ENCODE assay signal across 8 mouse cellular contexts in the genomic region with DNA sequence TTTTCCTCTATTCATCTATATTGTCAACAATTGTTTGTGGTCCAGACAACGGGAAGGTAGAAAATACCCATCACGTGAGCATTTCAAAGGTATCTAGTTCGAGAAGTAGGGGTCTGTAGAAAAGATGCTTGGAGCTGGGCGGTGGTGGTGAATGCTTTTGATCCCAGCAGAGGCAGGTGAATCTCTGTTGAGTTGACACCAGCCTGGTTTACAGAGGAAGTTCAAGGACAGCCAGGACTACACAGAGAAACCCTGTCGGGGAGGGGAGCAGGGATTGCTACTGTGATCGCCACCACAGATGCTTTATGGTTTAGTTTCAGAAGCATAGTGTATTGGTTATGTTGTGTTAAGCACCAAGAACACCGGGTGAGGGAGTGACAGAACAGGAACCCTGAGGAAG. TPM values are rescaled to one million over a fixed set of nuclear protein-coding genes. Genes with fewer than 3 reads are reported as not detected.
DNase-seq lines count a peak whose midpoint lies in the region; ATAC-seq and TF ChIP-seq lines count a peak whose summit lies in the region.

No protein-coding gene starts in this region.

- TF ChIP-seq POLR2A in liver, adult 2 months (IDR thresholded peaks at IDR 0.05; ENCODE audit: extremely low read depth, insufficient read depth, low read length): no peak

- DNase-seq in liver, adult 2 months (ENCODE audit: extremely low read depth, low read depth, low spot score): no peak
- DNase-seq in liver: no peak
- no peak for DNase-seq in intestine, embryonic 14.5 days (ENCODE audit: low spot score)
- DNase-seq in spleen, adult 12 weeks (ENCODE audit: low spot score): no peak
- DNase-seq in adrenal gland, postnatal 4 days (ENCODE audit: low spot score in 2 of 2): no peak

- H3K4me2 ChIP-seq in embryonic facial prominence, embryonic 12.5 days (replicated peaks): peak overlapping the region; percentile 86
- peak overlapping the region; percentile 92 for H3K4me2 ChIP-seq in intestine, embryonic 14.5 days (ENCODE audit: low read length)
- H3K4me2 ChIP-seq in neural tube, embryonic 13.5 days: peak overlapping the region; percentile 98

- H3K27ac ChIP-seq in liver, adult 2 months (replicated peaks; ENCODE audit: insufficient read depth, low read depth, low read length): no peak overlapping the region
- H3K27ac ChIP-seq in embryonic facial prominence, embryonic 12.5 days: no peak overlapping the region
- no peak overlapping the region for H3K27ac ChIP-seq in intestine, embryonic 14.5 days (ENCODE audit: low read depth)
- H3K27ac ChIP-seq in neural tube, embryonic 13.5 days (replicated peaks): peak overlapping the region; percentile 80

- peaks cover 15% of the 10 kb centered on the region for H3K4me1 ChIP-seq in liver, adult 2 months (ENCODE audit: control insufficient read depth, insufficient read depth, low read length)
- H3K4me1 ChIP-seq in embryonic facial prominence, embryonic 12.5 days: peaks cover 16% of the 10 kb centered on the region
- peaks cover 20% of the 10 kb centered on the region for H3K4me1 ChIP-seq in intestine, embryonic 14.5 days (replicated peaks; ENCODE audit: control insufficient read depth, insufficient read depth, low read length)
- peaks cover 29% of the 10 kb centered on the region for H3K4me1 ChIP-seq in neural tube, embryonic 13.5 days (replicated peaks)

- peak overlapping the region; percentile 94; the same call in 1 of the 2 replicates for H3K4me3 ChIP-seq in liver, adult 2 months (ENCODE audit: insufficient read depth, low read depth, low read length)
- peak overlapping the region; percentile 84 for H3K4me3 ChIP-seq in embryonic facial prominence, embryonic 12.5 days
- peak overlapping the region; percentile 72 for H3K4me3 ChIP-seq in intestine, embryonic 14.5 days (ENCODE audit: low read depth, low read length)
- peak overlapping the region; percentile 82 for H3K4me3 ChIP-seq in neural tube, embryonic 13.5 days

- no peak for TF ChIP-seq CTCF in liver, adult 2 months (IDR thresholded peaks at IDR 0.05; ENCODE audit: low read depth, low read length)

- no peak overlapping the region for H3K9ac ChIP-seq in liver, adult 2 months (ENCODE audit: low read depth, low read length)
- peak overlapping the region; percentile 87 for H3K9ac ChIP-seq in embryonic facial prominence, embryonic 12.5 days
- peak overlapping the region; percentile 68 for H3K9ac ChIP-seq in intestine, embryonic 14.5 days (ENCODE audit: low read length)
- peak overlapping the region; percentile 92 for H3K9ac ChIP-seq in neural tube, embryonic 13.5 days

- peaks cover 9% of the 10 kb centered on the region; the same call in 1 of the 2 replicates for H3K79me2 ChIP-seq in liver, adult 2 months (ENCODE audit: control insufficient read depth, insufficient read depth, low read length)

- no peaks in the 10 kb centered on the region for H3K9me3 ChIP-seq in embryonic facial prominence, embryonic 12.5 days
- no peaks in the 10 kb centered on the region for H3K9me3 ChIP-seq in intestine, embryonic 14.5 days (ENCODE audit: control insufficient read depth, low read length)
- no peaks in the 10 kb centered on the region for H3K9me3 ChIP-seq in neural tube, embryonic 13.5 days

- no peak for ATAC-seq in embryonic facial prominence, embryonic 12.5 days (ENCODE audit: insufficient number of reproducible peaks, insufficient read depth, low FRiP score, low TSS enrichment)
- ATAC-seq in intestine, embryonic 14.5 days (replicated peaks; ENCODE audit: low FRiP score, low TSS enrichment, low read depth): no peak
- no peak for ATAC-seq in neural tube, embryonic 13.5 days (ENCODE audit: low read depth)
- no peak for ATAC-seq in monocyte, adult 5-6 weeks (replicated peaks; ENCODE audit: insufficient number of reproducible peaks, low FRiP score, low TSS enrichment, poor library complexity, severe bottlenecking)

- WGBS in liver, adult 2 months: 14% methylated on average over 7 of the region's 7 CpGs
- WGBS in embryonic facial prominence, embryonic 12.5 days: 31% methylated on average over 7 of the region's 7 CpGs
- 13% methylated on average over 7 of the region's 7 CpGs for WGBS in intestine, embryonic 14.5 days
- WGBS in neural tube, embryonic 13.5 days: 21% methylated on average over 7 of the region's 7 CpGs

- H3K27me3 ChIP-seq in liver, adult 2 months (ENCODE audit: control insufficient read depth, insufficient read depth, low read length): no peaks in the 10 kb centered on the region
- H3K27me3 ChIP-seq in embryonic facial prominence, embryonic 12.5 days: no peaks in the 10 kb centered on the region
- no peaks in the 10 kb centered on the region for H3K27me3 ChIP-seq in intestine, embryonic 14.5 days (replicated peaks; ENCODE audit: control insufficient read depth, insufficient read depth, low read length)
- no peaks in the 10 kb centered on the region for H3K27me3 ChIP-seq in neural tube, embryonic 13.5 days

- peaks cover 9% of the 10 kb centered on the region for H3K36me3 ChIP-seq in liver, adult 2 months (ENCODE audit: control insufficient read depth, insufficient read depth, low read length)
- peaks cover 28% of the 10 kb centered on the region for H3K36me3 ChIP-seq in embryonic facial prominence, embryonic 12.5 days
- peaks cover 20% of the 10 kb centered on the region for H3K36me3 ChIP-seq in intestine, embryonic 14.5 days (ENCODE audit: control insufficient read depth, insufficient read depth, low read length)
- peaks cover 23% of the 10 kb centered on the region for H3K36me3 ChIP-seq in neural tube, embryonic 13.5 days

RNA-seq across cellular contexts. Expression of a gene that starts 1.0 kb away (rescaled TPM):
- total RNA-seq in liver, adult 2 months (2014; rRNA removed): 20.1 and 22.2 TPM in 2 replicates
- 33.4 and 40.5 TPM in 2 replicates for polyA plus RNA-seq in liver, adult 2 months (2012; rRNA removed)
- 39.3 and 42.9 TPM in 2 replicates for polyA plus RNA-seq in embryonic facial prominence, embryonic 12.5 days (2016; fragmentation: Nextera tagmentation; extraction: Ambion mirVana)
- polyA plus RNA-seq in intestine, embryonic 14.5 days (2014; fragmentation: Nextera tagmentation; extraction: Ambion mirVana): 42.0 and 49.4 TPM in 2 replicates
- 59.1 and 62.8 TPM in 2 replicates for polyA plus RNA-seq in neural tube, embryonic 13.5 days (2015; fragmentation: Nextera tagmentation; extraction: Ambion mirVana)
- total RNA-seq in monocyte, adult 5-6 weeks (2017): 58.5 to 75.1 TPM (median 73.4 TPM) in 3 replicates
- 10 to 100 TPM; 49.3 to 60.9 TPM for total RNA-seq in adrenal gland, postnatal 4 days (2021)

RNA-seq across cellular contexts. Expression of a gene that starts 12.9 kb away (rescaled TPM):
- 2.7 and 2.8 TPM in 2 replicates for total RNA-seq in liver, adult 2 months (2014; rRNA removed)
- polyA plus RNA-seq in liver, adult 2 months (2012; rRNA removed): 0.20 TPM in 1 of 2 replicates, not detected in the other
- 4.8 and 5.7 TPM in 2 replicates for polyA plus RNA-seq in embryonic facial prominence, embryonic 12.5 days (2016; fragmentation: Nextera tagmentation; extraction: Ambion mirVana)
- 7.5 and 8.1 TPM in 2 replicates for polyA plus RNA-seq in intestine, embryonic 14.5 days (2014; fragmentation: Nextera tagmentation; extraction: Ambion mirVana)
- polyA plus RNA-seq in neural tube, embryonic 13.5 days (2015; fragmentation: Nextera tagmentation; extraction: Ambion mirVana): 4.5 and 4.8 TPM in 2 replicates
- 4.3 to 14.7 TPM (median 5.7 TPM) in 3 replicates for total RNA-seq in monocyte, adult 5-6 weeks (2017)
- not detected for total RNA-seq in adrenal gland, postnatal 4 days (2021)

RNA-seq across cellular contexts. Expression of a gene that starts 14.3 kb away (rescaled TPM):
- 1.5 and 1.9 TPM in 2 replicates for total RNA-seq in liver, adult 2 months (2014; rRNA removed)
- polyA plus RNA-seq in liver, adult 2 months (2012; rRNA removed): 1.3 and 1.7 TPM in 2 replicates
- 11.0 and 11.3 TPM in 2 replicates for polyA plus RNA-seq in embryonic facial prominence, embryonic 12.5 days (2016; fragmentation: Nextera tagmentation; extraction: Ambion mirVana)
- 6.9 and 7.7 TPM in 2 replicates for polyA plus RNA-seq in intestine, embryonic 14.5 days (2014; fragmentation: Nextera tagmentation; extraction: Ambion mirVana)
- 9.2 and 11.2 TPM in 2 replicates for polyA plus RNA-seq in neural tube, embryonic 13.5 days (2015; fragmentation: Nextera tagmentation; extraction: Ambion mirVana)
- total RNA-seq in monocyte, adult 5-6 weeks (2017): 1.1 to 2.8 TPM (median 2.6 TPM) in 3 replicates
- 10 to 100 TPM; 11.9 to 13.5 TPM for total RNA-seq in adrenal gland, postnatal 4 days (2021)

RNA-seq across cellular contexts. Expression of a gene that starts 14.5 kb away (rescaled TPM):
- 14.5 and 18.3 TPM in 2 replicates for total RNA-seq in liver, adult 2 months (2014; rRNA removed)
- polyA plus RNA-seq in liver, adult 2 months (2012; rRNA removed): 12.4 and 13.6 TPM in 2 replicates
- polyA plus RNA-seq in embryonic facial prominence, embryonic 12.5 days (2016; fragmentation: Nextera tagmentation; extraction: Ambion mirVana): 63.0 and 66.2 TPM in 2 replicates
- 36.3 and 38.8 TPM in 2 replicates for polyA plus RNA-seq in intestine, embryonic 14.5 days (2014; fragmentation: Nextera tagmentation; extraction: Ambion mirVana)
- 43.5 and 48.3 TPM in 2 replicates for polyA plus RNA-seq in neural tube, embryonic 13.5 days (2015; fragmentation: Nextera tagmentation; extraction: Ambion mirVana)
- 67.4 to 77.5 TPM (median 69.4 TPM) in 3 replicates for total RNA-seq in monocyte, adult 5-6 weeks (2017)
- total RNA-seq in adrenal gland, postnatal 4 days (2021): 10 to 100 TPM; 85.1 to 89.5 TPM

RNA-seq across cellular contexts. Expression of a gene that starts 41.5 kb away (rescaled TPM):
- total RNA-seq in liver, adult 2 months (2014; rRNA removed): 5.0 and 7.0 TPM in 2 replicates
- 4.8 and 5.8 TPM in 2 replicates for polyA plus RNA-seq in liver, adult 2 months (2012; rRNA removed)
- 24.6 and 25.1 TPM in 2 replicates for polyA plus RNA-seq in embryonic facial prominence, embryonic 12.5 days (2016; fragmentation: Nextera tagmentation; extraction: Ambion mirVana)
- polyA plus RNA-seq in intestine, embryonic 14.5 days (2014; fragmentation: Nextera tagmentation; extraction: Ambion mirVana): 12.9 and 16.7 TPM in 2 replicates
- 22.8 and 23.1 TPM in 2 replicates for polyA plus RNA-seq in neural tube, embryonic 13.5 days (2015; fragmentation: Nextera tagmentation; extraction: Ambion mirVana)
- total RNA-seq in monocyte, adult 5-6 weeks (2017): 1.7 to 7.4 TPM (median 2.3 TPM) in 3 replicates
- total RNA-seq in adrenal gland, postnatal 4 days (2021): 10 to 100 TPM; 29.4 to 31.6 TPM
